Mouse (Mus musculus): Measurements from ENCODE around the gene Lrfn5. TPM values are rescaled to one million over a fixed set of nuclear protein-coding genes. Genes with fewer than 3 reads are reported as not detected.

The Lrfn5 gene
- polyA plus RNA-seq, 1 experiment from 2014 or later: 2.8 TPM

DNA sequence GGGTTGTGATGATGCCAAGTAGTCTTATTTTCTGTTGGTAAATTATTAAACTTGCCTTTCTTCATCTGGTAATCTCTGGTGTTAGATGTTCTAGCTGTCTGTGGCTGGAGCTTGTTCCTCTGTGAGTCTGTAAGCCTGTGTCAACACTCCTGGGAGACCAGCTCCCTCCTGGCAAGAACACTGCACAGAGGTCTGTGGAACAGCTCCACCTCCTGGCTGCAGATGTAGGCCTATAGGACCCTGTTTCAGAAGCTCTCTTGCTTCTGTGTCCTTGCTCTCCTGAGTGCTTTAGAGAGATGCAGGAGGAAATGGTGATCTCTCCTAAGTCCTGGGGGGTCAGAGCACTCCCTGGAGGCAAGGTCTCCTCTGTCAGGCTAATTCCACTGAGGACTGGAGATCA, 200.2 kb downstream of the Lrfn5 start:
- Histone ChIP-seq H3K9ac (no peak overlapping the region), H3K27ac (no peak overlapping the region), H3K9me3 (replicated peaks) (no peaks in the 10 kb centered on the region), H3K4me2 (no peak overlapping the region), H3K36me3 (no peaks in the 10 kb centered on the region), H3K27me3 (no peaks in the 10 kb centered on the region), H3K4me3 (replicated peaks) (no peak overlapping the region), H3K4me1 (no peaks in the 10 kb centered on the region)
- no peak for ATAC-seq (replicated peaks; ENCODE audit: low FRiP score)

DNA sequence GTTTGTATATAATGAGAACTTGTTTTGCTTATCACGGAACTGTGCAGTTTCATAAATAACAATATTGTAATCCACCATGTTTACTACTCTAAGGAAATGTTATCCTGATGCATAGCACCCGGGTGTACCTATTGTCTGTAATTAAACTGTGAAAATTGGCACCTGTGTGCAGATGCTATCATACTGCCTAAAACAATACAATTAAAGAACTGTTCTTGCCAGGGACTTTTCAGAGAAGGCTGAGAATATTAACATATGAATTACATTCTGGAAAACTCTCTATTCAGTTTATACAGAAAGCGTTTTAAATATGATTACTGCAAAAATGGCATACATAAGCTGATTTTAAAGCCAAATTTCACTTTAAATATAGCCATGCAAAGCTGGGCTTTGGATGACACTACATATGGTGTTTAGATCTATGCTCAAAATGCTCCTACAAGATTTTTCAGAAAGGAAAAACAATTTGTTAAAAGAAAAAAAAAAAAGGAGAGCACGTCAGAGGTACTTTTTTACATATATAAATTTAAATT, 284.2 kb downstream of the Lrfn5 start:
- Histone ChIP-seq H3K9me3 (replicated peaks) (no peaks in the 10 kb centered on the region), H3K9ac (no peak overlapping the region), H3K27ac (no peak overlapping the region), H3K36me3 (no peaks in the 10 kb centered on the region), H3K4me3 (replicated peaks) (no peak overlapping the region), H3K4me2 (no peak overlapping the region), H3K27me3 (no peaks in the 10 kb centered on the region), H3K4me1 (no peaks in the 10 kb centered on the region)
- no peak for ATAC-seq (replicated peaks; ENCODE audit: low FRiP score)
- 83% methylated on average over 4 of the region's 4 CpGs for WGBS

DNA sequence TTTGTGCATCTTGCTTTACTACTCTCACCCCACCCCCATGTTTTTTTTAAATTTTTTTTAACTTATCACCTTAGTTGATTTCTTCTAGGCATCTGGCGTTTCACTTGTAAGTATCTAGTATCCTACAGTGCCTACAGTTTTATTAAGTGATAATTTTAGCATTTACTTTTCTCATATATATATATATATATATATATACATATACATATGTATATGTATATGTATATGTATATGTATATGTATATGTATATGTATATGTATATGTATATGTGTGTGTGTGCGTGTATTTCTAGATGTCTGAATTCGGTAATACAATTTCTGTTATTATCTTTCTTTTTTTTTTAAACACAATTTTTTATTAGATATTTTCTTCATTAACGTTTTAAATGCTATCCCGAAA, 300.7 kb downstream of the Lrfn5 start:
- Histone ChIP-seq H3K4me1 (no peaks in the 10 kb centered on the region), H3K4me3 (replicated peaks) (no peak overlapping the region), H3K9ac (no peak overlapping the region), H3K27me3 (no peaks in the 10 kb centered on the region), H3K9me3 (replicated peaks) (no peaks in the 10 kb centered on the region), H3K27ac (no peak overlapping the region), H3K4me2 (no peak overlapping the region), H3K36me3 (no peaks in the 10 kb centered on the region)
- WGBS: 93% methylated on average over 5 of the region's 5 CpGs
- ATAC-seq (replicated peaks; ENCODE audit: low FRiP score): no peak

DNA sequence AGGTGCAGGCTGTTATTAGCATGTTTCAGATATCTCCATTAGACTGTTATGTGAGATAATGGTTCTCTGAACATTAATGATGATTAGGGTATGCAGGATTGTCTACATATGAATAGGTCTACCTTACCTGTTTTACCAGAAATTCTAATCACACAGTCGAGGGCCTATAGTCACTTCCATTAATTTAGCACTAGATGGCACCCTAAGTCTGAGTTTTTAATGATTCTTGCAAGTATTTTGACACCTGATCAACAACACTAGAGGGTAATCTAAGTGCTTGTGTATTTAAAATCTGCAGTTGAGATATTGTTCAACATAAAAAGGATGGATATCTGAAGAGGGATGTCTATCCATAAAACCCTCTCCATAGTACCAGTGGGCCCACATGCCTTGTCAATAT, 303.4 kb downstream of the Lrfn5 start:
- Histone ChIP-seq H3K9me3 (replicated peaks) (no peaks in the 10 kb centered on the region), H3K4me1 (no peaks in the 10 kb centered on the region), H3K9ac (no peak overlapping the region), H3K4me3 (replicated peaks) (no peak overlapping the region), H3K27me3 (no peaks in the 10 kb centered on the region), H3K4me2 (no peak overlapping the region), H3K27ac (no peak overlapping the region), H3K36me3 (no peaks in the 10 kb centered on the region)
- no peak for ATAC-seq (replicated peaks; ENCODE audit: low FRiP score)
- WGBS: 14% methylated on average over 1 of the region's 1 CpGs

DNA sequence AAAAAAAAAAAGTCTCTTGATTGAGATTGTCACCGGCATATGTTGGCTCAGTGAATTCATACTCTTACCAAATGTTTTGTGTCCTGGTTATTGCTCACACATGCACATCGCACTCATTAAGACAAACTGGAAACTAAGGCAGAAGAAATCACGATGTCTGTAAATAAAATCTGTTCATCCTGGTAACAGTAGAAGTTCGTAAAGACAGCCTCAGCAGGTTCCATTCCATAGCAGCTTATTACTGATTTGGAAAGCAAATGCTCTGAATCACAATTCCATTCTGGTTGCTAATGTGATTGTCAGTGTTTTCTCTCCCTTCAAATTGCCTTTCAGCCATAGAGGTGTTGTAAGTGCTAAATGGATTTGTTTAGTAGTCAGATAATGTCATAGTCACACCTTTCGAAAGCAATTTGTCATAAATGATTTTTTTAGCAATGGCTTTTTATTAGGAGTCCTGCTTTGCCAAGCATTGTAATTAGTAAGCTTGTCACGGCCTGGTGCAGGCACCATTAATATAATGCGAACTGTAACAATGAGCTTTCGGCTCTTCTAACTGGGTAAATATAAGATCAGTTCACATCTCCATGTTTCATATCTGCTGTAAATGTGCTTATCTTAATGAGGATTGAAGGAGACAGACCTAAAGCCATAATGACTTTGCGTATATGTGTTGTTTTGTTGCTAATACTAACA, 319.8 kb downstream of the Lrfn5 start:
- no peaks in the 10 kb centered on the region for H3K27me3 ChIP-seq
- H3K4me2 ChIP-seq: no peak overlapping the region
- no peak overlapping the region for H3K9ac ChIP-seq
- WGBS: 90% methylated on average over 9 of the region's 9 CpGs
- no peaks in the 10 kb centered on the region for H3K4me1 ChIP-seq
- no peak overlapping the region for H3K4me3 ChIP-seq (replicated peaks)
- no peaks in the 10 kb centered on the region for H3K9me3 ChIP-seq (replicated peaks)
- ATAC-seq (replicated peaks; ENCODE audit: low FRiP score): no peak
- no peak overlapping the region for H3K27ac ChIP-seq
- H3K36me3 ChIP-seq: no peaks in the 10 kb centered on the region

DNA sequence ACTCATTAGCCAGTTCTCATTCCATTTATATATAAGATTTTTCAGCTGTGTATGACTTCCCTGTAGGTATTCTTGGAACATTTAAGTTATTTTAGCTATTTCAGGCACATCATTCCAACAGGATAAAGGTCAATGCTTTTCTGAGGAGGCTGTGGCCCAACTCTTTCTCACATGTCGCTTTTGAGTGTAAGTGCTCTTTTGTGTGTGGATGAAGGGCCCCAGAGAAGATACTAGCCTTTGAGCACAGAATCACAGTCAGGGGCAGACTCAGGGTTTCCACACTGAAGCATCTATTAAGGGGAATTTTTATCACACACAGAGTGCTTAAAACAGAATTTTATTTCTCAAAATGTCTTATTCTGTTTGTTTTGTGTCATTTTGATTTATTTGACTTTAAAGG, 331.2 kb downstream of the Lrfn5 start:
- Histone ChIP-seq H3K27me3 (no peaks in the 10 kb centered on the region), H3K36me3 (no peaks in the 10 kb centered on the region), H3K9me3 (replicated peaks) (no peaks in the 10 kb centered on the region), H3K4me2 (no peak overlapping the region), H3K4me3 (replicated peaks) (no peak overlapping the region), H3K4me1 (no peaks in the 10 kb centered on the region), H3K9ac (no peak overlapping the region), H3K27ac (no peak overlapping the region)
- 62% methylated on average over 1 of the region's 1 CpGs for WGBS
- ATAC-seq (replicated peaks; ENCODE audit: low FRiP score): no peak

Data from kidney, embryonic 15.5 days (tissue).